Mouse (Mus musculus): ENCODE measurements around the gene Cuzd1.
A peak's percentile ranks its signal among the peaks of the same experiment; 100 is the strongest.

Gene Cuzd1

DNA sequence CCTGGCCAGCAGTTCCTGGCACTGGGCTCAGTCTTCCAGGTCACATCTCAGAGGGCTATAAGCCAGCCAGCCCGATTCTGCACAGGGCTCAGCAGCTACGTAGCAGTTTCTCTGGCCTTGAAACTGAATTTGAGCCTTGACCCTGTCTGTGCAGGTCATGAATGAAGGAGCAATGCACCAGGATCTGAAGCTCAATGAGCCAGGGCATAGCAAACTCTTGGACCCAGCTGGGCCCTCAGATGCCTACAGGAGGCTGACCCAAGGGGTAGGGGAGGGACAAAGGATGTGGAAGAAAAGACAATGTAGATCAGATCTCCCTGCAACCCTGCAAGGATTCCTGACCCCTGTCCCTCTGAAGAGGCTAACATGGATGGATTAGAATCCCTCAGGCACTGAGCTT is at the start of gene Cuzd1:
Gene Cuzd1, minus strand, starts transcription at position 101 of the 400 bp plus-strand sequence.
- DNase-seq (ENCODE audit: low spot score in 2 of 2) = no peak

- no peak for DNase-seq (ENCODE audit: low spot score in 2 of 2)
Measured at GRCm38 (mm10) chr7:131371470-131371860, 49.4 kb upstream of the Cuzd1 start.

- peak; percentile 67 to 87 for DNase-seq (ENCODE audit: low spot score in 2 of 2)
Measured at GRCm38 (mm10) chr7:131370648-131371469, 48.8 kb upstream of the Cuzd1 start, which contains the start of gene Pstk. TSS of gene Pstk (plus strand) at chr7:131371141.

GRCm38 (mm10) chr7:131364131-131364530 is 42.0 kb upstream of the Cuzd1 start:
- no peak for DNase-seq (ENCODE audit: low spot score in 2 of 2)

GRCm38 (mm10) chr7:131362615-131363300 is 40.7 kb upstream of the Cuzd1 start, which contains the start of gene 2310057M21Rik:
TSS of gene 2310057M21Rik (minus strand) at chr7:131362759.
- DNase-seq (ENCODE audit: low spot score in 2 of 2) = peak; percentile 82 to 91

DNA sequence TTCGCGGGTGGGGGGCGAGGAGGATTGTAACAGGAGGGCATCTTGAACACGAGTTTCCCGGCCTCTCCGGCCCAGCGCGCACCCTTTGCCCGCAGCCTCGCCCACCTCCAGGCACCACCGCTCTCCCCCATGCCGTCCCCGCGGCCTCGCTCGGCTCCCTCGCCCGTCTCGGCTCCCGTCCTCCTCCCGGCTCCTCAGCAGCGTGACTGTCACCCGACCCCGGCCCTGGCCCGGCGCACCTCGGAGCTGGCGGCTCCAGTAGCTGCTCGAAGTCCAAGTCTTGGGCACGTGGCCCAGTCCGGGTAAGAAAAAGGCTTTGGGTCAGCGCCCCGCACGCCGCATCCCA is 40.1 kb upstream of the Cuzd1 start:
- no peak for DNase-seq (ENCODE audit: low spot score in 2 of 2)

- no peak for DNase-seq (ENCODE audit: low spot score in 2 of 2)
Measured at GRCm38 (mm10) chr7:131356105-131356504, 34.0 kb upstream of the Cuzd1 start.

GRCm38 (mm10) chr7:131345856-131346541 is 23.9 kb upstream of the Cuzd1 start:
- no peak for DNase-seq (ENCODE audit: low spot score in 2 of 2)

DNA sequence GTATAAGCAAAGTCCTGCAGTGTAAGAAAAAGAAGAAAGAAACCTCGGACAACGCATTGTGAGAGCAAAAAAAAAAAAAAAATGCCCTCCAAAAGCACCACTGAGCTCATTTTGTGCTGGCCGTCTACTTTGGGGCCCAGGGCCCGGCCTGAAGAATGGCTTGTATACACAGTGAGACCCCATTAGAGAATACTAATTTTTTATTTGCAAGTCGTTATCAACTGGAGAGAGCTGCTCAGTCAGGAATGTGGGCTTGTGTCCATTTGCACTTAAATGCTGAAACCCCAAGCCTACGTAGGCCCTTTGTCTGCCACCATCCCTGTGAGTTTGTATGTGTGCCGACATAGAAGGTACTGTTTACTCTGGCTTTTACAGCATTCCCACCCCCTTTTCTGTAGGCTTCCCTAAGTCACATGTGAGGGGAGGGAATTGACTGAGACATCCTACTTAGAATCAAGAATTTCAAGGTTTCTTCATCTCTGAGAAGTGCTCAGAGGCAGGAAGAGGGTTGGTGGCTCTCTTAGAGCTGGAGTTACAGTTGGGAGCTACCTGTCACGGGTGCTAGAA is 15.5 kb upstream of the Cuzd1 start:
- DNase-seq (ENCODE audit: low spot score in 2 of 2) = no peak

GRCm38 (mm10) chr7:131333564-131333963 is 11.5 kb upstream of the Cuzd1 start, which contains the start of gene Fam24a:
TSS of gene Fam24a (plus strand) at chr7:131333864.
- DNase-seq (ENCODE audit: low spot score in 2 of 2) = no peak

DNA sequence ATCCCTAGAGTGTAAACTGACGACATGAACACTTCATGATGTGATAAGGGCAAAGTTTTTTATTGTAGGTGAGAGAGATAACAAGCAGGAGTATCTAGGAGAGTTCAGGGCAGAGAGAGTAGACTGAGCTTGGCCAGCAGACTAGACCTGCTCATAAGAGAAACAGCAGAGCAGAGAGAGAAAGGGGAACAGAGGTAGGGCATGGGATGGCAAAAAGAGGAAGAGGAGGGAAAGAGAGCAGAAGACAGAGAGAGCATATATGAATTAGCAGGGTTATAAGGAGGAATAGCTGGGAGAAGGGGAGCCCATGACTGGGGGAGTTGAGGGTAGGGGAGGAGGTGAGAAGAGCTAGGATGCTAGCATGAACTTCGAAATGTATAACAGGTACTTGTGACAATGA is 9.6 kb upstream of the Cuzd1 start:
- DNase-seq (ENCODE audit: low spot score in 2 of 2) = no peak

- no peak for DNase-seq (ENCODE audit: low spot score in 2 of 2)
Measured at GRCm38 (mm10) chr7:131329416-131329815, 7.3 kb upstream of the Cuzd1 start, which contains the start of gene Fam24b. TSS of gene Fam24b (minus strand) at chr7:131329516.

DNA sequence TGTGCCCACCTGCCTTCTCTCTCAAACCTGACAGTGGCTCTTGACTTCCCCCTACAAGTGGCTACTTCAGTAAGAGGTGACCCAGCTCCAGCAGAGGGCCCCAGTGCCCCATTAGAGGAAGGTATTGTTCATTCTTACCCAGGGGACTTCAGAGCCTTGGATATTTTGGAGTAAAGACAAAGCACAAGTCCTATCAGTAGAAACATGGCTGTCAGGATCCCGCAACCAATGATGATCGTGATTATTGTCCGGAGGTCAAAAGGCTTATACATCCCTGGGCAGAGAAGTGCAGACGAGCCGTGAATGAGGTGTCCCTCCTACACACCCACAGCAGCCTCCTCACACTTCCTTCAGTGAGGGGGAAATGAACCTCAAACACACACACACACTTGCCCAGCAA is 5.0 kb upstream of the Cuzd1 start:
- no peak for DNase-seq (ENCODE audit: low spot score in 2 of 2)

- DNase-seq (ENCODE audit: low spot score in 2 of 2) = no peak
Measured at GRCm38 (mm10) chr7:131318340-131318739, 3.8 kb downstream of the Cuzd1 start.

GRCm38 (mm10) chr7:131317587-131317986 is 4.5 kb downstream of the Cuzd1 start:
- no peak for DNase-seq (ENCODE audit: low spot score in 2 of 2)

- DNase-seq (ENCODE audit: low spot score in 2 of 2) = no peak
Measured at GRCm38 (mm10) chr7:131314493-131314892, 7.6 kb downstream of the Cuzd1 start.

DNA sequence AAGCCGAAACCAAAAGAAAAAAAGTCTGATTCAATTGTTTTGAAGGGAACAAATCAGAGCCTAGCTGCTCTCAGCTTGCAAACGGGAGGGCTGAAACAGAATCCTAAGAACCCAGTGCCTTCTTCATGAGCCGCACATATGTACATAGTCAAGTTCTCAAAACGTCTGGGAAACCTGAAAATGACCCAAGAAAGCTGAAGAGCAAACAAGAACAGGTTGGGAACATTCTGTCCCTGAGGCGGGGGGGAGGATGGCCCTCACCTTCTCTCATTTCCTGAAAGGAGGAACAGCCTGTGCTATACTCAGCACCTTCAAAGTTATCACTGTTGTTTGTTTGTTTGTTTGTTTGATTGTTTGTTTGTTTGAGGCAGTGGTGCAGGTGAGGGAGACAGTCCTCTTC is 15.4 kb downstream of the Cuzd1 start:
- no peak for DNase-seq (ENCODE audit: low spot score in 2 of 2)

GRCm38 (mm10) chr7:131303340-131303739 is 18.8 kb downstream of the Cuzd1 start:
- no peak for DNase-seq (ENCODE audit: low spot score in 2 of 2)

DNA sequence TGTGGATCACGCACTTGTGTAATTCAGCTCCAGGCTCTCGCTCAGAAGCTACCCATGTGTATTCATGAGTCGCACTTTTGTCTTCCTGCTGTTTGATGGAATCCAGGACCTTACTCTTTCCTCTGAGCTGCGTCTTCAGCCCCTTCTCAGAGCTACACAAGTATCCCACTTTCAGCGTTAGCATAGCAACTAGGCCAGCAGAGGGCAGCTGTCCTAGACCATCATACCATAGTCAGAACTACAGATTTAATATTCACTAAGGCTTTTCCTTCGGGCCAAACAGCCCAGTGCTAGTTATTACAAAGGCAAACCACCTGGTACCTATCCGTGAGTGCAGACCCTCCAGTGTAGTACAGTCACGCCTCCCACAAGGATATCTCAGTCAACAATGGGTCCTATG is 24.9 kb downstream of the Cuzd1 start:
- no peak for DNase-seq (ENCODE audit: low spot score in 2 of 2)

- DNase-seq (ENCODE audit: low spot score in 2 of 2) = peak in 1 of 2 experiments; percentile 4
Measured at GRCm38 (mm10) chr7:131265851-131266250, 56.2 kb downstream of the Cuzd1 start.

- DNase-seq (ENCODE audit: low spot score in 2 of 2) = no peak
Measured at GRCm38 (mm10) chr7:131264251-131264650, 57.8 kb downstream of the Cuzd1 start.

GRCm38 (mm10) chr7:131260946-131261345 is 61.1 kb downstream of the Cuzd1 start:
- DNase-seq (ENCODE audit: low spot score in 2 of 2) = no peak
